Mouse (Mus musculus) G1E (cell line): ENCODE data around the gene Pnp. TPM values are rescaled to one million over a fixed set of nuclear protein-coding genes. Genes with fewer than 3 reads are reported as not detected.
"Not testable (repeated sequence)": the region's sequence is repeated elsewhere in the genome, so short reads cannot be mapped to it uniquely, and the experiment has no call there.

Experiments
- ATAC-seq: 2 replicates; pipeline ENCODE4 v1.8.0; 2016; ENCODE audit warnings: mild to moderate bottlenecking; ENCODE audit not compliant: insufficient number of reproducible peaks, poor library complexity, low FRiP score, severe bottlenecking; ENCODE audit errors: extremely low read depth
- DNase-seq: peaks from one replicate; pipeline ENCODE4 v3.0.0; 2012; ENCODE audit warnings: low spot score
- H3K27me3 ChIP-seq: 2 replicates; pipeline ENCODE4 v1.6.1; 2012; ENCODE audit warnings: mild to moderate bottlenecking, low read length, inconsistent platforms; ENCODE audit not compliant: insufficient read depth
- H3K36me3 ChIP-seq: replicated peaks from 2 replicates; pipeline ENCODE3; 2012; ENCODE audit warnings: mild to moderate bottlenecking, inconsistent platforms
- H3K4me1 ChIP-seq: 2 replicates; pipeline ENCODE4 v1.6.1; 2012; ENCODE audit warnings: low read depth, low read length, inconsistent platforms, mixed read lengths; ENCODE audit not compliant: insufficient read depth
- H3K4me3 ChIP-seq: 2 replicates; pipeline ENCODE4 v1.5.1; 2012; ENCODE audit warnings: low read depth, mild to moderate bottlenecking, inconsistent platforms, low read length, moderate library complexity, mixed read lengths
- H3K9me3 ChIP-seq: replicated peaks from 2 replicates; pipeline ENCODE4 v1.6.1; 2012; ENCODE audit warnings: inconsistent platforms
- CTCF ChIP-seq: IDR thresholded peaks from 2 replicates; pipeline ENCODE4 v1.5.1; 2012; ENCODE audit warnings: low read depth, low read length, inconsistent platforms, mixed read lengths
- GATA1 ChIP-seq: IDR thresholded peaks from 2 replicates; pipeline ENCODE4 v1.6.1; 2012; ENCODE audit warnings: borderline replicate concordance, low read length, inconsistent platforms, mixed read lengths
- GATA2 ChIP-seq: IDR thresholded peaks from 2 replicates; pipeline ENCODE4 v1.6.1; 2012; ENCODE audit warnings: low read depth, low read length, inconsistent platforms, borderline replicate concordance
- POLR2AphosphoS5 ChIP-seq: IDR thresholded peaks from 2 replicates; pipeline ENCODE4 v1.6.1; 2012; ENCODE audit warnings: low read depth, low read length, inconsistent platforms; ENCODE audit not compliant: insufficient replicate concordance
- TAL1 ChIP-seq: conservative IDR thresholded peaks from 2 replicates; pipeline ENCODE4 v1.6.1; 2012; ENCODE audit warnings: low read depth, low read length, inconsistent platforms, mixed read lengths
- polyA plus RNA-seq: library from polyadenylated mRNA; stranded (reverse); fragments of >175 nt; gene quantifications from 2 replicates; pipeline ENCODE4 v1.2.3, GENCODE M21; 2012
- total RNA-seq, 2 experiments: library from RNA; stranded (forward) in 1 of 2; stranded (reverse) in 1 of 2; fragments of 200-1000 nt in 1 of 2; fragments of >200 nt in 1 of 2; fragmentation: Nextera tagmentation in 1 of 2; gene quantifications; 2 replicates each; pipeline ENCODE4 v1.2.3; 2014 to 2017

Gene Pnp
- total and polyA plus RNA-seq, 3 experiments: 1.5 to 110 (median 88.4) TPM

- no peak for TF ChIP-seq POLR2AphosphoS5
- no peak for TF ChIP-seq GATA1
- TF ChIP-seq GATA2: no peak
- no peak for TF ChIP-seq CTCF
- no peak for TF ChIP-seq TAL1
- Histone ChIP-seq H3K36me3 (no peaks in the 10 kb centered on the region), H3K4me1 (peaks cover 13% of the 10 kb centered on the region), H3K4me3 (no peak overlapping the region), H3K27me3 (peaks cover 2% of the 10 kb centered on the region; the same call in 1 of the 2 replicates), H3K9me3 (no peaks in the 10 kb centered on the region)
- DNase-seq (no peak), ATAC-seq (no peak)
Measured at GRCm38 (mm10) chr14:50969041-50969440, 38.2 kb downstream of the Pnp start.

GRCm38 (mm10) chr14:50969558-50970544, 39.0 kb downstream of the Pnp start:
- H3K4me3 ChIP-seq: no peak overlapping the region
- no peaks in the 10 kb centered on the region for H3K36me3 ChIP-seq
- H3K9me3 ChIP-seq: no peaks in the 10 kb centered on the region
- TF ChIP-seq GATA1 (no peak), CTCF (no peak), TAL1 (no peak), POLR2AphosphoS5 (no peak), GATA2 (no peak)
- ATAC-seq (no peak), DNase-seq (no peak)
- peaks cover 2% of the 10 kb centered on the region; the same call in 1 of the 2 replicates for H3K27me3 ChIP-seq
- H3K4me1 ChIP-seq: peaks cover 13% of the 10 kb centered on the region

- ATAC-seq (no peak), DNase-seq (no peak)
- peaks cover 2% of the 10 kb centered on the region; the same call in 1 of the 2 replicates for H3K27me3 ChIP-seq
- H3K4me3 ChIP-seq: no peak overlapping the region
- peaks cover 13% of the 10 kb centered on the region for H3K4me1 ChIP-seq
- TF ChIP-seq GATA1: no peak
- TF ChIP-seq CTCF: no peak
- TF ChIP-seq GATA2: no peak
- no peak for TF ChIP-seq POLR2AphosphoS5
- no peak for TF ChIP-seq TAL1
- H3K9me3 ChIP-seq: no peaks in the 10 kb centered on the region
- no peaks in the 10 kb centered on the region for H3K36me3 ChIP-seq
Measured at GRCm38 (mm10) chr14:50970822-50971221, 39.9 kb downstream of the Pnp start.

GRCm38 (mm10) chr14:50973054-50973453, 42.2 kb downstream of the Pnp start:
- DNase-seq, H3K36me3 ChIP-seq, H3K9me3 ChIP-seq, H3K27me3 ChIP-seq, H3K4me3 ChIP-seq, ATAC-seq: not testable (repeated sequence)
- peaks cover 13% of the 10 kb centered on the region for H3K4me1 ChIP-seq

GRCm38 (mm10) chr14:50973700-50974099, 42.8 kb downstream of the Pnp start:
- Histone ChIP-seq H3K4me1 (peaks cover 13% of the 10 kb centered on the region), H3K36me3 (no peaks in the 10 kb centered on the region), H3K9me3 (no peaks in the 10 kb centered on the region), H3K27me3 (peaks cover 4% of the 10 kb centered on the region; the same call in 1 of the 2 replicates), H3K4me3 (no peak overlapping the region)
- DNase-seq (no peak), ATAC-seq (no peak)
- TF ChIP-seq POLR2AphosphoS5 (no peak), GATA2 (no peak), CTCF (no peak), TAL1 (no peak), GATA1 (no peak)

GRCm38 (mm10) chr14:50975001-50975400, 44.1 kb downstream of the Pnp start:
- Histone ChIP-seq H3K27me3 (peaks cover 4% of the 10 kb centered on the region; the same call in 1 of the 2 replicates), H3K4me3 (no peak overlapping the region), H3K9me3 (no peaks in the 10 kb centered on the region), H3K36me3 (no peaks in the 10 kb centered on the region), H3K4me1 (peaks cover 13% of the 10 kb centered on the region)
- TF ChIP-seq GATA1 (no peak), GATA2 (no peak), CTCF (no peak), TAL1 (no peak), POLR2AphosphoS5 (no peak)
- ATAC-seq (no peak), DNase-seq (no peak)
